Mouse (Mus musculus) intestine, embryonic 16.5 days (tissue): Measurements from ENCODE around the gene Zfp691. TPM values are rescaled to one million over a fixed set of nuclear protein-coding genes. Genes with fewer than 3 reads are reported as not detected.

Experiments
- ATAC-seq: fragments of 200-750 bp; cut with Nextera tagmentation; 2 replicates; pipeline ENCODE4 v1.8.0; 2017; ENCODE audit warnings: moderate TSS enrichment, moderate library complexity
- H3K27ac ChIP-seq: fragments of 300-500 bp; sonication (generic); 2 replicates; pipeline ENCODE4 v1.5.1; 2014; ENCODE audit warnings: mild to moderate bottlenecking, low read length
- H3K27me3 ChIP-seq: fragments of 300-500 bp; sonication (generic); replicated peaks from 2 replicates; pipeline ENCODE4 v1.6.1; 2014; ENCODE audit warnings: low read length, control low read depth, mixed read lengths; ENCODE audit not compliant: control insufficient read depth, insufficient read depth
- H3K36me3 ChIP-seq: fragments of 300-500 bp; sonication (generic); 2 replicates; pipeline ENCODE4 v1.6.1; 2014; ENCODE audit warnings: low read length, control low read depth; ENCODE audit not compliant: control insufficient read depth, insufficient read depth
- H3K4me1 ChIP-seq: fragments of 300-500 bp; sonication (generic); 2 replicates; pipeline ENCODE4 v1.6.1; 2014; ENCODE audit warnings: low read length, control low read depth, mixed read lengths; ENCODE audit not compliant: control insufficient read depth, insufficient read depth
- H3K4me2 ChIP-seq: fragments of 300-500 bp; sonication (generic); 2 replicates; pipeline ENCODE4 v1.6.1; 2014; ENCODE audit warnings: low read depth, low read length, control low read depth
- H3K4me3 ChIP-seq: fragments of 300-500 bp; sonication (generic); 2 replicates; pipeline ENCODE4 v1.5.1; 2014; ENCODE audit warnings: mild to moderate bottlenecking, low read length
- H3K9ac ChIP-seq: fragments of 300-500 bp; sonication (generic); 2 replicates; pipeline ENCODE4 v1.6.1; 2014; ENCODE audit warnings: low read depth, low read length
- H3K9me3 ChIP-seq: fragments of 300-500 bp; sonication (generic); 2 replicates; pipeline ENCODE4 v1.6.1; 2016; ENCODE audit warnings: low read length, control low read depth; ENCODE audit not compliant: control insufficient read depth
- WGBS: fragments of 180-500 bp; shearing (Covaris S2); extraction: QIAGEN DNeasy Blood & Tissue Kit; methylation state at CpG from one replicate; pipeline ENCODE4 v1.1.7; 2014; 5-methylcytosine and 5-hydroxymethylcytosine counted together
- polyA plus RNA-seq: library from polyadenylated mRNA; unstranded; fragments of >200 nt; fragmentation: Nextera tagmentation; extraction: Ambion mirVana; gene quantifications from 2 replicates; pipeline ENCODE4 v1.2.1, GENCODE M21; 2015

Gene Zfp691
- 4.3 and 5.0 TPM in 2 replicates for polyA plus RNA-seq

DNA sequence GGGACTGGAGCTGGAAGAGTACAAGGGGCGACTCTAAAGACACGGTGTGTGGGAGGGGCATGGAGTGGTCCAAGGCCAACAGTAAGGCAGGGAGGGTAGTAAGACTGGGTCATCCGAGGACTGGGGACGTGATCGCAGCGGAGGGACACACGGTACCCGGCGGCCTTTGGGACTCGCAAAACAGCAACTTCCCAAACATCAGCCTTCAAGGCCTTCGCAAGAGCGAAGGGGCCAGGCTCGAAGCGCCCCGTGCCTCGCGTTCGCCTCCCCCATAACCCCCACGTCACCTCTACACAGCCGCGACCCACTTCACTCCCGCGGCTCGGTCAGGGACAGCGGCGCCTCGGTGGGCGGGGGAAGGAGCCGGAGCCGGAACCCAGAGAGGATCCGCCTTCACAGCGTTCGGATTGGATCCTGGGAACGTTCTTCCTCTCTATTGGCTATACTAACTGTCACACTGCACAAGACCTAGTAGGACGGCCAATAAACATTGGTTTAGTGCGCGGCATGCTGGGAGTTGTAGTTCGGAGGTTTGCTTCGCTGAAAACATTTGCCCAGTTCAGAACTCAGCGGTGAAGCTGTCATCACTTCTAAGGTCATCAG is at the start of gene Zfp691:
Gene Zfp691 (minus strand): TSS at position 345 of the 603 bp plus-strand sequence.
- WGBS: under 1% methylated on average over 40 of the region's 40 CpGs
- Histone ChIP-seq H3K27ac (peak within 1 kb of the TSS; percentile 35; the same call in 1 of the 2 replicates), H3K4me1 (peaks cover 7% of the 10 kb centered on the region; the same call in 1 of the 2 replicates), H3K4me3 (peak within 1 kb of the TSS; percentile 78), H3K27me3 (no peaks in the 10 kb centered on the region), H3K36me3 (peaks cover 3% of the 10 kb centered on the region), H3K9ac (peak within 1 kb of the TSS; percentile 91), H3K4me2 (peak within 1 kb of the TSS; percentile 74), H3K9me3 (no peaks in the 10 kb centered on the region)
- peak; percentile 100 for ATAC-seq

DNA sequence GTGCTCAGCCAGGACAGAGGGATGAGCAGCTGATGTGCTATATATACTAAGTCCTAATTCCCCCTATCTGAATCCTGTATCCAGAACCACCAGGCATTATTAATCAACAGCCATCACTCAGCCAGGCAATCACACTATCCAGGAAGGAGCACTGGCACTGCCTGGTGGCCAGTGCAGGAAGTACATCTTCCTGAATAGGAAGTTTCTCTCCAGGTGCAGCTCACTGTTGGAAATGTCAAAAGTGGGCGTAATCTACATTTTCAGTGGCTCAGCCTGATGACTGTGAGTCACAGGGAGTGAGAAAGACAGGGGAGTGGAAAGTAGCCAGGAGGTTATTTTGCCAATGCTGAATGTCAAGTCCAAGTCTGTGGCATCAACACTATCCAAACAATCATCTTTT is 49.7 kb upstream of the Zfp691 start:
- Histone ChIP-seq H3K4me3 (no peak overlapping the region), H3K4me1 (no peaks in the 10 kb centered on the region), H3K27ac (no peak overlapping the region), H3K4me2 (no peak overlapping the region), H3K36me3 (peaks cover 17% of the 10 kb centered on the region), H3K9ac (no peak overlapping the region), H3K9me3 (no peaks in the 10 kb centered on the region), H3K27me3 (no peaks in the 10 kb centered on the region)
- WGBS: 81% methylated on average over 1 of the region's 1 CpGs
- 0 out of 2 replicates have a peak, but pooled peaks have one; percentile 25 for ATAC-seq

DNA sequence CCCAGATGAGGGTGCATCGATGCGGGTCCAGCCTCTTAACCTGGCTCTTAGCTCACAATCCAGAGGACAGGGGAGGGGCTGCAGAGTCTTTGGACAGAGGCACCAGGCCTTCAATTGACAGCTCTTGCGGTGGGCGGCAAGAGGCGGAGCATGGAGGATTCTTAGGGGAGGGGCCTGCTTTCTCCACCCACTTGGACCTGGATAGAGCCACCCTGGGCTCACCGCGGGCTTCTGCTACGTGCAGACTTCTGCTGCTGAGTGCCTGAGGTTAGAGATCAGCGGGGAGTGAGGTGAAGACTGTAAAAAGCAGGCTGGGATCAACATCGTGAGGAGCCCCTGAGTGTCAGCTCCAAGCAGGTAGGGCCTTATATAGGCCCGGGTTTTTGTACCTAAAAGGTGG is 44.2 kb upstream of the Zfp691 start, which contains the start of gene Tmem269:
Gene Tmem269 (minus strand): TSS at position 49 of the 400 bp plus-strand sequence.
- no peak within 1 kb of the TSS for H3K9ac ChIP-seq
- H3K27me3 ChIP-seq: no peaks in the 10 kb centered on the region
- H3K27ac ChIP-seq: no peak within 1 kb of the TSS
- WGBS: 17% methylated on average over 11 of the region's 11 CpGs
- H3K9me3 ChIP-seq: no peaks in the 10 kb centered on the region
- H3K4me2 ChIP-seq: no peak within 1 kb of the TSS
- no peaks in the 10 kb centered on the region for H3K36me3 ChIP-seq
- no peaks in the 10 kb centered on the region for H3K4me1 ChIP-seq
- no peak within 1 kb of the TSS for H3K4me3 ChIP-seq
- no peak for ATAC-seq

DNA sequence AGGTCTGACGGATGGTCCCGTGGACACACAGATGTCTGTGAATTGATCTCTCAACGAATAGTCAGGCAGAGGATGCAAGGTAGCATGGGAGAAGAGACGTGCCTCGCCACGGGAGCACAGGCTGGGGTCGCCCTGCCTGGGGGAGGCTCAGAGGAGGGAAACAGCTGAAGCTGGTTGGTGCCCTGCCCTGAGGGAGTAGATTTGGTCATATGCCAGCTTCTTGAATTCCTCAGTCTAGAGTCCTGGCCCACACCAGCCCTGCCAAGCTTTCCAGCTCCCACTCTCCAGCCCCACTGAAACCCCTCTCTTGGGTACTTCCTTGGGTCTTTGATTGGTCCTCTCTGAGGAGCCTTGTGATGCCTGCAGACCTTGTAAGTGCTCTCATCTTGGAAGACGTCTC is 42.7 kb upstream of the Zfp691 start:
- no peaks in the 10 kb centered on the region for H3K9me3 ChIP-seq
- H3K9ac ChIP-seq: no peak overlapping the region
- H3K4me3 ChIP-seq: no peak overlapping the region
- H3K4me1 ChIP-seq: no peaks in the 10 kb centered on the region
- H3K27ac ChIP-seq: no peak overlapping the region
- no peaks in the 10 kb centered on the region for H3K36me3 ChIP-seq
- no peak overlapping the region for H3K4me2 ChIP-seq
- no peak for ATAC-seq
- 68% methylated on average over 8 of the region's 8 CpGs for WGBS
- no peaks in the 10 kb centered on the region for H3K27me3 ChIP-seq

DNA sequence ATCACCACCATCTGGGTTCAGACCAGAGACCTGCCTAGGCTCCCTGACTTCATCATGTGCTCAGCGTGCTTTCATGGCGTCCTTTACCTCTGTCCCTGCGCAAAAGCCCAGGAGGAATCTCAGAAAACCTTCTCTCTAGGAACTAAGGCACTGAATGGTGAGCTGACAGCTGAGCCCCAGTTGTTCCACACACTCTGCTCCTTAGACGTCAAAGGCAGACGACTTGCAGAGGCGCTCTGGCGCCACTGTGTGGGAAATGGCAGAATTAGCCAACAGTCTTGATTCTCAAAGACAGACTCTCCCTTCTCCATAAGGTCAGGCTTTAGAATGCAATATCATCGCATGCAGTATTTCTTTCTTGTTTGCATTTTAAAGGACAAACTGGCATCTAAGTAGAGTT is 30.7 kb upstream of the Zfp691 start:
- no peaks in the 10 kb centered on the region for H3K4me1 ChIP-seq
- H3K4me2 ChIP-seq: no peak overlapping the region
- no peak overlapping the region for H3K27ac ChIP-seq
- 0 out of 2 replicates have a peak, but pooled peaks have one; percentile 38 for ATAC-seq
- 22% methylated on average over 8 of the region's 8 CpGs for WGBS
- H3K36me3 ChIP-seq: 0 out of 2 replicates have a peak, but pooled peaks cover 3% of the 10 kb centered on the region
- no peak overlapping the region for H3K4me3 ChIP-seq
- no peaks in the 10 kb centered on the region for H3K27me3 ChIP-seq
- H3K9ac ChIP-seq: no peak overlapping the region
- no peaks in the 10 kb centered on the region for H3K9me3 ChIP-seq

DNA sequence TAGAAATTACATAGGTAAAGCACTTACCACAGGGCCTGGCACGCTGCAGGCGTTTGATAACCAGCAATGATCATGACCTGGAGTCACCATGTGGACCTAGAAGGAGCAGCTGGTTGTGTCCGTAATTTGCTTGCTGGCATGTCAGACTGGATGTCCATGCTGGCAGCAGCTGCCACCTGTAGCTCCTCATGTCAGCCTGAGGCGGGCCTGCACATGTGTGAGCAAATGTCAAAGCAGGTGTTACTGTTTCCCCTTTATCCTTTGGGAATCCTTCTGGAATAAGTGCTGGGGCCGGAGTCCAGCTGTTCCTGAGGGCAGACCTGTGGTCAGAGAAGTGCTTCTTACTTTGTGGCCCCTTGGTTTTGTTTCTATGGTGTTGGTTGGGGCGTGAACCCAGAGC is 24.1 kb upstream of the Zfp691 start:
- no peaks in the 10 kb centered on the region for H3K27me3 ChIP-seq
- 86% methylated on average over 6 of the region's 6 CpGs for WGBS
- peaks cover 7% of the 10 kb centered on the region; the same call in 1 of the 2 replicates for H3K4me1 ChIP-seq
- H3K4me2 ChIP-seq: no peak overlapping the region
- no peak for ATAC-seq
- H3K27ac ChIP-seq: no peak overlapping the region
- H3K4me3 ChIP-seq: no peak overlapping the region
- H3K9ac ChIP-seq: no peak overlapping the region
- H3K9me3 ChIP-seq: no peaks in the 10 kb centered on the region
- H3K36me3 ChIP-seq: 0 out of 2 replicates have a peak, but pooled peaks cover 3% of the 10 kb centered on the region

DNA sequence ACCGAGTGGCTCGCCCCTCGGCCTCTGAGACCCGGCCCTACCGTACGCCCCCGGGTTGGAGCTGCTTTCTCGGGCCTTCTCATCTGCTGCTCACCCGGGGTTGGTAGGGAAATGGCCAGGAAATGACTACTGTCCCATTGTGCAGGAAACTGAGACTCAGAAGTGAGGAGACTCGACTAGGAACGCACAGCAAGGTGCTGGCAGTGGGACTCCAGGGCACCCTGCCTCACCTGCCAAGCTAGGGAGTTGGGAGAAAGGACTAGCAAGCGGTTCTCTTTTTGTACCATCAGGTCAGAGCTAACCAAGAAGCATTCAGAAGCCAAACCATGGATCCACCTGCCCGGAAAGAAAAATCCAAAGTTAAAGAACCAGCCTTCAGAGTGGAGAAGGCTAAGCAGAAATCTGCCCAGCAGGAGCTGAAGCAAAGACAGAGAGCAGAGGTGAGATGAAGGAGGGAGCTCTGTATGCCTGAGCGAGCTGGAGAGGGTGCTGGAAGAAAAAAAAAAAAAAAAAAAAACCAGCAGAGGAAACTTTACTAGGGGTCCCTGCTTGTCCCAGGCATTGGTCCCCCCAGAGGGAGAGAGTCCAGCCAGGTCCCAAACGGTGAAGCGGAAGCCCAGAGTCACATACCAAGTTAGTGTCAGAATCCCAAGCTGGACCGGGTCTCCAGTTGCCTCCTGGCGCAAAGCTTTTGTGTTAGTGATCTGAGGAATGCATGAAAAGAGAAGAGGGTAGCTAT is 21.8 kb upstream of the Zfp691 start:
- 0 out of 2 replicates have a peak, but pooled peaks cover under 1% of the 10 kb centered on the region for H3K36me3 ChIP-seq
- H3K27me3 ChIP-seq: no peaks in the 10 kb centered on the region
- peaks cover 7% of the 10 kb centered on the region; the same call in 1 of the 2 replicates for H3K4me1 ChIP-seq
- WGBS: 9% methylated on average over 18 of the region's 18 CpGs
- H3K4me2 ChIP-seq: peak overlapping the region; percentile 74
- ATAC-seq: peak; percentile 14
- peak overlapping the region; percentile 87 for H3K9ac ChIP-seq
- H3K9me3 ChIP-seq: no peaks in the 10 kb centered on the region
- peak overlapping the region; percentile 65 for H3K27ac ChIP-seq
- H3K4me3 ChIP-seq: peak overlapping the region; percentile 85

DNA sequence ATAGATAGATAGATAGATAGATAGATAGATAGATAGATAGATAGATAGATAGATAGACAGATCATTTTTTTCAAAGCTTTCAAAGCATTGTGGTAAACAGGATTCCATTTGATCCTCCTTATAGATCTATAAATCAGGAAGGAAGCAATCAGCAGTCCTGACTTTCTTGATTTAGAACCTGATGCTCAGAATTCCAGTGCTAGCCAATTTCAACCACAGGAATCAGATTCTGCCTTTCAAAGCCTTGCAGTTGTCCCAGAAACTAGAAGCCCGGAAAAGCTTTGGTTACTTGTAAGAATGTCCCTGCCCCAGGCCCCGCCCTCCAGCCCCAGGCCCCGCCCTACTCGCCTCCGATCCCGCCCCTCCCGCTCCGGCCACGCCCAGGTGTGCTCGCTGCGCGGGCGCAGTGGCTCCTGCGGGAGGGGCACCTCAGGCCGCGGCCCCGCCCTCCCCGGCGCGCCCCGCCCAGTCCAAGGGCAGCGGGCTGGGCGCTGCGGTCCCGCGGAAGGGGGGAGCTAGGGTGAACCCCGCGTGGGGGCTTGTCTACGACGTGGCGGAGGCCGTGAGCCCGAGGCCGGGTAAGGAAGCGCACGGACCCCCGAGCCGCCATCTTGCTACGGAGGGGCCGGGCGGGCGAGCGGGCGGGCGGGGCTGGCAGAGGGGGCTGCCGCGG is 21.1 kb upstream of the Zfp691 start, which contains the start of gene Svbp:
Gene Svbp (plus strand): TSS at position 398 of the 673 bp plus-strand sequence.
- H3K4me3 ChIP-seq: peak within 1 kb of the TSS; percentile 85
- peak; percentile 97 for ATAC-seq
- peak within 1 kb of the TSS; percentile 74 for H3K4me2 ChIP-seq
- under 1% methylated on average over 39 of the region's 47 CpGs for WGBS
- H3K27ac ChIP-seq: peak within 1 kb of the TSS; percentile 65
- H3K4me1 ChIP-seq: peaks cover 7% of the 10 kb centered on the region; the same call in 1 of the 2 replicates
- H3K9ac ChIP-seq: peak within 1 kb of the TSS; percentile 87
- no peaks in the 10 kb centered on the region for H3K9me3 ChIP-seq
- H3K36me3 ChIP-seq: no peaks in the 10 kb centered on the region
- H3K27me3 ChIP-seq: no peaks in the 10 kb centered on the region

DNA sequence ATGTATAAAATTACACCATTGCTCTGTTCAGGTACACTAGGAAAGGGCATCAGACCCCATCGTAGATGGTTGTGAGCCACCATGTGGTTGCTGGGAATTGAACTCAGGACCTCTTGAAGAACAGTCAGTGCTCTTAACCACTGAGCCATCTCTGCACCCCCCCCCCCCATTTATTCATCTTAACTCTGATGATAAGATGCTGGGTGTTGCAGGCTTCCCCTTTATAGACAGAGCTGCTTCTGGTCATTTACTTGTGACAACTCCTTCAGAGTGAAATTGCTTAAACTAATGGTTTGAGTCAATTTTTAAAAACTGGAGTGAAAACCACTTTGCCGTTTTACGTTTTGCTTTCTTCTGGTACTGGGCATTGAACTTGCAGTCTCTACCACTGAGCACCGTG is 18.8 kb upstream of the Zfp691 start:
- no peak overlapping the region for H3K27ac ChIP-seq
- no peak overlapping the region for H3K4me3 ChIP-seq
- no peaks in the 10 kb centered on the region for H3K36me3 ChIP-seq
- H3K4me2 ChIP-seq: no peak overlapping the region
- H3K4me1 ChIP-seq: peaks cover 7% of the 10 kb centered on the region; the same call in 1 of the 2 replicates
- WGBS: 85% methylated on average over 4 of the region's 4 CpGs
- H3K9me3 ChIP-seq: no peaks in the 10 kb centered on the region
- no peak for ATAC-seq
- no peak overlapping the region for H3K9ac ChIP-seq
- H3K27me3 ChIP-seq: no peaks in the 10 kb centered on the region
